Mouse (Mus musculus) intestine, embryonic 15.5 days (tissue): ENCODE measurements around the gene Mthfd1l. TPM values are rescaled to one million over a fixed set of nuclear protein-coding genes. Genes with fewer than 3 reads are reported as not detected.
A peak's percentile ranks its signal among the peaks of the same experiment; 100 is the strongest.

Source experiments
- ATAC-seq: fragments of 200-750 bp; cut with Nextera tagmentation; 2 replicates; pipeline ENCODE4 v1.8.0; 2017; ENCODE audit warnings: moderate TSS enrichment, moderate library complexity
- H3K27ac ChIP-seq: fragments of 300-500 bp; sonication (generic); 2 replicates; pipeline ENCODE4 v1.5.1; 2015; ENCODE audit warnings: mild to moderate bottlenecking, inconsistent platforms
- H3K27me3 ChIP-seq: fragments of 300-500 bp; sonication (generic); replicated peaks from 2 replicates; pipeline ENCODE4 v1.6.1; 2015; ENCODE audit warnings: inconsistent platforms
- H3K36me3 ChIP-seq: fragments of 300-500 bp; sonication (generic); 2 replicates; pipeline ENCODE4 v1.6.1; 2015; ENCODE audit warnings: inconsistent platforms
- H3K4me1 ChIP-seq: fragments of 300-500 bp; sonication (generic); replicated peaks from 2 replicates; pipeline ENCODE4 v1.6.1; 2015; ENCODE audit warnings: inconsistent platforms
- H3K4me2 ChIP-seq: fragments of 300-500 bp; sonication (generic); replicated peaks from 2 replicates; pipeline ENCODE4 v1.6.1; 2015; ENCODE audit warnings: mild to moderate bottlenecking, inconsistent platforms
- H3K4me3 ChIP-seq: fragments of 300-500 bp; sonication (generic); replicated peaks from 2 replicates; pipeline ENCODE4 v1.5.1; 2015; ENCODE audit warnings: inconsistent platforms
- H3K9ac ChIP-seq: fragments of 300-500 bp; sonication (generic); 2 replicates; pipeline ENCODE4 v1.6.1; 2015; ENCODE audit warnings: inconsistent platforms
- H3K9me3 ChIP-seq: fragments of 300-500 bp; sonication (generic); 2 replicates; pipeline ENCODE4 v1.6.1; 2016; ENCODE audit warnings: inconsistent platforms
- WGBS: fragments of 180-500 bp; shearing (Covaris S2); methylation state at CpG from one replicate; pipeline ENCODE4 v1.1.7; 2015; 5-methylcytosine and 5-hydroxymethylcytosine counted together
- polyA plus RNA-seq: library from polyadenylated mRNA; unstranded; fragments of >200 nt; fragmentation: Nextera tagmentation; extraction: Ambion mirVana; gene quantifications from 2 replicates; pipeline ENCODE4 v1.2.1, GENCODE M21; 2015

Gene Mthfd1l
- polyA plus RNA-seq, 1 experiment from 2014 or later = 21.7 TPM

DNA sequence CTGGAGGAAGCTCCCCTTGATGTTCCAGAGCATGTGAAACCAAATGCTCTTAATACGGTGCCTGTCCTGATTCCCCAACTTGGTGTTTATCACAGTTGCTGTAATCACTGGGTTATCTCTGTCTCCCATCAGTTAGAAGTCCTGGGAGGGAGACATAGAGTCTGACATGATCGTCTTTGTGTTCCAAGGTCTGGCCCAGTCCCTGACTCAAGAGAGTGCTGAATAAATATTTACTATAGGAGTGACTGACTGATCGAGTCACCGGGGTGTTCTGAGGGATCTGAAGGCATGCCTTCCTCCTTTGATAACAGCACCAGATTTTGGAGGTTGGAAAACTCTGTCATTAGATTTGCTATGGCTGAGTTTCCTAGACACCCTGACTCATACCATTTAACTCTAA lies 54.5 kb downstream of the Mthfd1l start:
- H3K9me3 ChIP-seq = no peaks in the 10 kb centered on the region
- 0 out of 2 replicates have a peak, but pooled peaks have one; percentile 34 for ATAC-seq
- 26% methylated on average over 4 of the region's 4 CpGs for WGBS
- H3K4me1 ChIP-seq = peaks cover 16% of the 10 kb centered on the region
- H3K27ac ChIP-seq = no peak overlapping the region
- no peak overlapping the region for H3K4me2 ChIP-seq
- peaks cover 8% of the 10 kb centered on the region; the same call in 1 of the 2 replicates for H3K36me3 ChIP-seq
- H3K4me3 ChIP-seq = no peak overlapping the region
- H3K27me3 ChIP-seq = no peaks in the 10 kb centered on the region
- H3K9ac ChIP-seq = no peak overlapping the region

DNA sequence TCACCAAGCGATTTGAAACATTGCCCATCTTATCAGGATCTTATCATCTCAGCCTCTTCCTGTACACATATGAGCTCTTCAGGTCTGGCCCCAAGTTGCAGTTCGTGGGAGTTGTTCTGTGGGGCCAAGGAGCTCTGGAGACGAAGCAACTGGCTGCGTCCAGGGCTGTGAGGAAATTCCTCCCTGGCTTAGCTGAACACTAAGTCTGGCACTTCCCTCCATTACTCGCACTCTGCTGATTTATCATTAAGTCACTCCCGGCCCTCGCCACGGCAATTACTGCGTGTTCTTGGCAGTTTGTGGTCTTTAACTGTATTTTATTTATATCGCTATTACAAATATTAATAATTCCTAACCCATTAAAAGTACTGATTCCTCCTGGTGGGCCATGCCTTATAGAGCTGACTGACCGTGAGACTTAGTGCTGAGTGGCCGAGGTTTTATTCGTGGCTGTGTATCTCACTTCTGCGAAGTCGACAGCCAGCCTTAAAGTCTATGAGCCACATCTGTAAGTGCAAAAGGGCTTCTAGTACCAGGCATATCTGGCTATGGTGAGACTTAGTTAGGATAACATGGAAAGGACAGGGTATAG lies 56.0 kb downstream of the Mthfd1l start:
- ATAC-seq = peak; percentile 58
- Histone ChIP-seq H3K36me3 (peaks cover 8% of the 10 kb centered on the region; the same call in 1 of the 2 replicates), H3K4me1 (peaks cover 16% of the 10 kb centered on the region), H3K27ac (no peak overlapping the region), H3K4me2 (no peak overlapping the region), H3K9ac (no peak overlapping the region), H3K27me3 (no peaks in the 10 kb centered on the region), H3K9me3 (no peaks in the 10 kb centered on the region), H3K4me3 (no peak overlapping the region)
- 43% methylated on average over 15 of the region's 15 CpGs for WGBS

DNA sequence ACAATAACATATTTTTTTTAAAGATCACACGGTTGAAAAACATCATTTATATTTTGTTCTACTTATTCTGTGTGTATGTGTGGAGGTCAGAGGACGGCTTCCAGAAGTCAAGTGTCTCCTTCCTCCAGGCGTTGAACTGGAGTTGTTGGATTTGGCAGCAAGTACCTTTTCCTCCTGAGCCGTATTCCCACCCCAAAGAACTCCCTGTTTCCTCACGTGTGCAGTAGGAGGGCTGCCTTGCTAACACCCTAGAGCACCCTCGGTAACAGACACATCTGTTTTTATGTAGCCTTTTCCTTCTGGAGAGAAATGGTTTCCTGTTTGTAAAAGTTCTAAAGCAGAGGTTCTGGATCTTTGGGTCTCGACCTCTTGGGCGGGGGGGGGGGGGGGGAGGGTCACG lies 60.8 kb downstream of the Mthfd1l start:
- Histone ChIP-seq H3K27ac (no peak overlapping the region), H3K4me2 (no peak overlapping the region), H3K9me3 (no peaks in the 10 kb centered on the region), H3K9ac (no peak overlapping the region), H3K4me1 (peaks cover 2% of the 10 kb centered on the region; the same call in 1 of the 2 replicates), H3K27me3 (no peaks in the 10 kb centered on the region), H3K4me3 (no peak overlapping the region), H3K36me3 (peaks cover 5% of the 10 kb centered on the region; the same call in 1 of the 2 replicates)
- no peak for ATAC-seq
- 58% methylated on average over 9 of the region's 9 CpGs for WGBS

DNA sequence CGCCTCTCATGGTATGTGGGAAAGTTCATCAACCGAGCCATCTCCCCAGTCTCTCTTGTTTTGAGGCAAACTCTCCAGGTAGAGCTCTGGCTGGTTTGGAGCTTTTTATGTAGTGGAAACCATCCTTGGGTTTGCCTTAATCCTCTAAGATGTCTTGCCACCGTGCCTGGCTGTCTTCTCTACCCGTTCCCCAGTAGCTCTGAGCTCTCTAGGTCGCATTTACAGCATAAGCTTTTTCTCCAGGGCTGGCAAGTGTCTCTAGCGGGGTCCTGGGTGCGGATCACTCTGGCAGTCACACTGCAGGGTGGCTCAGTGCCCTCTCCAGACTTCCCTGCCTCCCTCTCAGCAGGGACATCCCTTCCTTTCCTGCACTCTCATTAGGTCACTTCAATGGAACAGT lies 63.6 kb downstream of the Mthfd1l start:
- no peak for ATAC-seq
- Histone ChIP-seq H3K9me3 (no peaks in the 10 kb centered on the region), H3K4me2 (no peak overlapping the region), H3K27ac (no peak overlapping the region), H3K9ac (no peak overlapping the region), H3K27me3 (no peaks in the 10 kb centered on the region), H3K4me3 (no peak overlapping the region), H3K4me1 (no peaks in the 10 kb centered on the region), H3K36me3 (no peaks in the 10 kb centered on the region)
- WGBS = 93% methylated on average over 7 of the region's 7 CpGs

DNA sequence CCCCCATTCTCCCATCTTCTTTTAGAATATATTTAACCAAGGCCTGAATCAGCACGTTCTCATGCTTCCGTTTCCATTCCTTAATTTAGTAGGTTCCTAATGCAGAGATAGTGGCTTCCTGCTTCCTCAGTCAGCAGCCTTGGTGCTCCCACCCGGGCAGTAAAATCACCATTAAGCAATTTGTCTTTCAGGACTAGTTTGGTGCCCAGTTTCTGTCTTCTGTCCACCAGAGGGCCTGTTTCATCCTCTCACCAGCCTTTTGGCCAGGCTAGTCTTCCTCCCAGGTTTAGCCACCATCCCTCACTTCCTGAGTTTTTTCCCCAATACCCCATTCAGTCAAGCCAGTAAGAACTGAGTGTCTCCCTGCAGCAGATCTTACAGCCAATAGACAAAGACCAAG lies 64.1 kb downstream of the Mthfd1l start:
- Histone ChIP-seq H3K9me3 (no peaks in the 10 kb centered on the region), H3K27ac (no peak overlapping the region)
- peak; percentile 36; the same call in 1 of the 2 replicates for ATAC-seq

DNA sequence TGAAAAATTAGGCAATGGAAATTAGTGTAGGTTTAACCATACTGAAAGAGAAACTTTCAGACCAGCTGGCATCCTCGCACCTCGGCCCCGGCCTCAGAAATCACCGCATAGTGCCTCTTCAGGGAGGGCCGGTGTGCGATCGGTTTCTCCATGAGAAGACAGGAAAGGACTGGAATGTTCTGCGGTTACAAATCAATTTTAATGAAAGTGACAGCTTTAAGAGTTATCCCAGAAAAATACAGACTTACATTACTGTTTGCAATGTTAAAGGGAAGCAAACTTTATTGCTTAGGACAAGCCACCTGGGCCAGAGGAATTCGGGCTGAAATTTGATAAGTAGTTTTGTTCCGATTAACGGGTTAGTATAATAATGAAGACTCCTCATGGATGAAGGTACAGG lies 65.7 kb downstream of the Mthfd1l start:
- Histone ChIP-seq H3K9me3 (no peaks in the 10 kb centered on the region), H3K27ac (no peak overlapping the region), H3K36me3 (no peaks in the 10 kb centered on the region; the same call in 1 of the 2 replicates), H3K4me1 (no peaks in the 10 kb centered on the region), H3K4me2 (no peak overlapping the region), H3K4me3 (no peak overlapping the region), H3K9ac (no peak overlapping the region), H3K27me3 (no peaks in the 10 kb centered on the region)
- 88% methylated on average over 11 of the region's 11 CpGs for WGBS
- ATAC-seq = no peak

More for the DNA sequence above, 64.1 kb downstream of the Mthfd1l start:
- no peak overlapping the region for H3K4me3 ChIP-seq
- WGBS = 61% methylated on average over 3 of the region's 3 CpGs
- no peaks in the 10 kb centered on the region for H3K4me1 ChIP-seq
- no peak overlapping the region for H3K4me2 ChIP-seq
- no peak overlapping the region for H3K9ac ChIP-seq
- no peaks in the 10 kb centered on the region for H3K27me3 ChIP-seq
- H3K36me3 ChIP-seq = no peaks in the 10 kb centered on the region

DNA sequence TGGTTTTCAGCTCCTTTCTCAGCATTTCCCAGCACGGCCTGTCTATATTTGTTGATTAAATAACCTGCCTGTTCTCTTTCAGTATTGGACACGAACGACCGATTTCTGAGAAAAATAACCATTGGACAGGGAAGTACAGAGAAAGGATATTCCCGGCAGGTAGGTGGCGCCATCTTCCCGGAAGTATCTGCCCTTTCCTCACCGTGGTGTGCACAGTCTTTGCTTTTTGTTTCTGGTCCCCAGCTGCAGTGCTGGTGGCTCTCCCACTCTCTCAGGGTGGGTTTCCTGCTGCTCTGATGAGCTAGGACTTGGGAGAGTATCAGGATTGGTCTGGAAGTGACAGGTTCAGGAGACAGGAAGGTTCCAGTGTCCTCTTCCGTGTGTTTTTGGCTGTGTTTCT lies 68.8 kb downstream of the Mthfd1l start:
- ATAC-seq = no peak
- Histone ChIP-seq H3K9ac (no peak overlapping the region), H3K4me1 (no peaks in the 10 kb centered on the region), H3K4me3 (no peak overlapping the region), H3K4me2 (no peak overlapping the region), H3K36me3 (no peaks in the 10 kb centered on the region; the same call in 1 of the 2 replicates), H3K27ac (no peak overlapping the region), H3K27me3 (no peaks in the 10 kb centered on the region), H3K9me3 (no peaks in the 10 kb centered on the region)
- 76% methylated on average over 9 of the region's 9 CpGs for WGBS

DNA sequence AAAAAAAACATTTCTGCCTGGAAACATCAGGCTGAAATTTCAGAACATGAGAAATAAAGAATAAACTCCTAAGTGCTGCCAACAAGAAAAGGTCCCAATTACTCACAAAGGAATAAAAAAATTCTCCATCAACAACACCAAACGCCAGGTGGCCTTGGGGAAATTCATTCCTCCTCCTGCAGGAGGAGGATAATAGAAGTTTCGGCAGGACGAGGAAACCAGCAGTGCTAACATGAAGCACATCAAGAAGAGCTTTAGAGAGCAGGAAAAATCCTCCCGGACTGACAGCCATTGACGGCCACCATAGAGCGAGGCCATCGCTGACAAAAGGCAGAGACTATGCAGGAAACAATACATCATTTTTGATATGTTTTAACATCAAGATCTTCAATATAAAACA lies 71.5 kb downstream of the Mthfd1l start:
- Histone ChIP-seq H3K27ac (no peak overlapping the region), H3K27me3 (no peaks in the 10 kb centered on the region), H3K9ac (no peak overlapping the region), H3K4me2 (no peak overlapping the region), H3K4me3 (no peak overlapping the region), H3K9me3 (no peaks in the 10 kb centered on the region), H3K4me1 (no peaks in the 10 kb centered on the region), H3K36me3 (no peaks in the 10 kb centered on the region; the same call in 1 of the 2 replicates)
- no peak for ATAC-seq
- WGBS = 72% methylated on average over 7 of the region's 7 CpGs

DNA sequence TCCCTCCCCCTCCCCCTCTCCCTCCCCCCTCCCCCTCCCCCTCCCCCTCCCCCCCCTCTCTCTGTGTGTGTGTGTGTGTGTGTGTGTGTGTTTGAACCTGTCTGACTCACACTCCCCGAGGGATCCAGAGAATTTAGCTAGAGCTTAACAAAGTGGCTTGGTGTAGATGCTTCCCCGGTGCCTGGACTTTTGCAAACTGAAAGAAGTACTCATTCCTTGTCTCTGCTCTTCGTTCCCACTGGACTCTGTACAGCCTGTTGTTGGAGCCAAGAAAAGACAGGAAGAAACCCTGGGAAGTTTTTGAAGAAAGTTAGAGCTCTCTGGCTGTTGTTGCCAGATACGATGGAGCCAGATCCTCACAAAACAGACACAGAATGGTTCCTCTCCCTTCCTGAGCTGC lies 73.6 kb downstream of the Mthfd1l start:
- H3K27me3 ChIP-seq = no peaks in the 10 kb centered on the region
- peak; percentile 51; the same call in 1 of the 2 replicates for ATAC-seq
- H3K36me3 ChIP-seq = no peaks in the 10 kb centered on the region; the same call in 1 of the 2 replicates
- peak overlapping the region; percentile 44; the same call in 1 of the 2 replicates for H3K27ac ChIP-seq
- no peaks in the 10 kb centered on the region for H3K4me1 ChIP-seq
- H3K4me3 ChIP-seq = no peak overlapping the region
- H3K4me2 ChIP-seq = no peak overlapping the region
- 39% methylated on average over 4 of the region's 4 CpGs for WGBS
- H3K9ac ChIP-seq = no peak overlapping the region
- H3K9me3 ChIP-seq = no peaks in the 10 kb centered on the region

DNA sequence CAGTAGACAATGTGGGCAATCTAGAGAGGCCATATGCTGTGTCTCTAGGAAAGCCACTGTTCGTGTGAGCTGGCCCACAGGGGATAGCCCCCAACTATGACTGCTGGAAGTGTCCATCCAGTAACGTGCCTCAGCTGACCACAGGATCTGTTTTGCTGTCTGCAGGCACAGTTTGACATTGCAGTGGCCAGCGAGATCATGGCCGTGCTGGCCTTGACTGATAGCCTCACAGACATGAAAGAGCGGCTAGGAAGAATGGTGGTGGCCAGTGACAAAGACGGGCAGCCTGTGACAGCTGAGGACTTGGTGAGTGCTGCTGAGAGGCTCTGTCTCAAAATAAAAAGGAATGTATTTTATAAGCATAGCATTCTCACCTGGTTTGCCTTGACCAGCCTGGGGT lies 74.7 kb downstream of the Mthfd1l start:
- ATAC-seq = no peak
- Histone ChIP-seq H3K36me3 (no peaks in the 10 kb centered on the region; the same call in 1 of the 2 replicates), H3K4me1 (no peaks in the 10 kb centered on the region), H3K27me3 (no peaks in the 10 kb centered on the region), H3K27ac (no peak overlapping the region), H3K4me2 (no peak overlapping the region), H3K9ac (no peak overlapping the region), H3K9me3 (no peaks in the 10 kb centered on the region), H3K4me3 (no peak overlapping the region)
- 89% methylated on average over 6 of the region's 6 CpGs for WGBS

DNA sequence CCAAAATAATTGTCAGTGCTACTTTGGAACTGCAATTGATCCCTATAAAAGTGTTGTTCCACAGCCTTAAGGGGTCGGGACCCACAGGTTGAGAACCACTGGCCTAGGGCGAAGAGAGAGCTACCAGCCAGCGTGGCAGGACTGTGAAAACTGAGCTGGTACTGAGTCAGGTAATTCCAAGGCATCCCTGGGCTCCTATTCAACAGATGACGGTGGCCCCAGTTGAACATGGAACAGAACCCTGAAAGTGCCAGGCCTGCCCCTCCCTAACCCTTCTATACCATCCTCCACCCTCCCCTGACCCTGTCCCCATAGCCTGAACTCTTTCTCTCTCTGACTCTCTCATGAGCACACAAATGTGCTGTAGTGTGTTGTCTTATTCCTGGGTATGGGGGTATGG lies 77.3 kb downstream of the Mthfd1l start:
- Histone ChIP-seq H3K4me1 (0 out of 2 replicates have a peak, but pooled peaks cover 2% of the 10 kb centered on the region), H3K27me3 (no peaks in the 10 kb centered on the region), H3K9me3 (no peaks in the 10 kb centered on the region), H3K36me3 (no peaks in the 10 kb centered on the region; the same call in 1 of the 2 replicates), H3K4me2 (no peak overlapping the region), H3K27ac (no peak overlapping the region), H3K9ac (no peak overlapping the region), H3K4me3 (no peak overlapping the region)
- ATAC-seq = no peak
- WGBS = 93% methylated on average over 4 of the region's 4 CpGs

DNA sequence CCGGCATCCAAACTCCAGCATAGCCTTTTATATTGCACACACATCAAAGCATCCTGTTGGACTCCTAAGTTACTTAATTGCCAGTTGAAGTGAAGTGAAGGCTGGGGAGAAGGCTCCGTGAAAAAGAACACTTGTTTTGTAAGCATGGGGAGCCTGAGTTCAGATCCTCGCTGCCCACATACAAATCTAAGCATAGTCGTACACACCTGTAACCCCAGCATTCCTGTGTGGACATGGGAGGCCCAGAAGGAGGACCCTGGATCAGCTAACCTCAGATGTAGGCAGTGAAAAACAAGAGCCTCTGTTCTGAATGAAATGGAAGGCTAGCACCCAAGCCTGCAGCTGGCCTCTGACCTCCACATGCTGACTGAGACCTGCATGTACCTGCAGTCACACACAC lies 79.8 kb downstream of the Mthfd1l start:
- Histone ChIP-seq H3K4me3 (no peak overlapping the region), H3K9me3 (no peaks in the 10 kb centered on the region), H3K9ac (no peak overlapping the region)

More for the DNA sequence above, 79.8 kb downstream of the Mthfd1l start:
- Histone ChIP-seq H3K27me3 (no peaks in the 10 kb centered on the region), H3K4me2 (no peak overlapping the region), H3K27ac (no peak overlapping the region), H3K36me3 (no peaks in the 10 kb centered on the region; the same call in 1 of the 2 replicates), H3K4me1 (0 out of 2 replicates have a peak, but pooled peaks cover 2% of the 10 kb centered on the region)
- no peak for ATAC-seq
- WGBS = 70% methylated on average over 4 of the region's 4 CpGs
